Mouse (Mus musculus): ENCODE measurements around the gene Fgfr2. TPM values are rescaled to one million over a fixed set of nuclear protein-coding genes. Genes with fewer than 3 reads are reported as not detected.
"Not testable (repeated sequence)": the region's sequence is repeated elsewhere in the genome, so short reads cannot be mapped to it uniquely, and the experiment has no call there.

Fgfr2 gene
- total RNA-seq, 2 experiments from 2014 or later = 43.7 to 44.3 TPM

DNA sequence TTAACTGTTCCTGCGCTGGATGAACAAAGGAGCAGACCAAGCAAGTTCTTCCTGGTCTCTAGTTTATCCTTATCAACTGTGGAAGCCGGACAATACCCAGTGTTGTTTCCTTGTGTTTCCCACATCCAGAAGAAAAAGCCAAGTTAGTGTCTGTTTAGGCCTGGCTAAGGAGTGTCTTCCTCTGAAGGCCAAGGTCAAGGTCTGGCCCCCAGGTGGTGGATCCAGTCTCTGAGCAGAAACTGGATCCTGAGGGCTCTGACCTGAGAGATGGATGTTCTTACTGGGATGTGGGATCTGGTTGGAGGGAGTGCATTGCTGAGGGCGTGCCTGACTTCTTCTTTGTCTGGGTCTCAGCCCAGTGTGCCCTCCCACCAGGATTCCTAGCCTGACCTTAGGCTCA is 1657.4 kb downstream of the Fgfr2 start:
- no peak for DNase-seq (ENCODE audit: extremely low spot score in 1 of 2, low spot score in 1 of 2)

DNA sequence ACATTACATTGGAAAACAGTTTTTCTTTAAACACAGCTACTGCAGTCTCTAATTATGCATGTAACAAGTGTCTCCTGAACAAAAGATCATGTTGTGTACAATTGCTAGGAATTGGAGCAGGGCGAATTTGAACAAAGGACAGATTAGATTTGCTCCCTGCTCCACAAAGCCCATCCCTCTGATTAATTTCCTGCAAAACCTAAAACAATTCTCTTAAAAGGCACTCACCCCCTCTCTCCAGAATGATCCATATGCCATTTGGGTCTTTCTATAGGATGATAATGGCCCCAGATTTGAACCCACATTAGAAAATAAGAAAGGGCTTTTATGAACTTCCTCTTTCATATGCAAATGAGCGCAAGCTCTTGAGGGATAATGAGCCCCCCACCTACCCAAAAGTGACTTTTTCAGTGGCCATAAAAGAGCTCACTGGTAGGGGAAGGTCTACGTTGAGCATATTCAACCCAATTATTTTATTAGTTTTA is 1658.0 kb downstream of the Fgfr2 start:
- no peak for DNase-seq (ENCODE audit: extremely low spot score in 1 of 2, low spot score in 1 of 2)

DNA sequence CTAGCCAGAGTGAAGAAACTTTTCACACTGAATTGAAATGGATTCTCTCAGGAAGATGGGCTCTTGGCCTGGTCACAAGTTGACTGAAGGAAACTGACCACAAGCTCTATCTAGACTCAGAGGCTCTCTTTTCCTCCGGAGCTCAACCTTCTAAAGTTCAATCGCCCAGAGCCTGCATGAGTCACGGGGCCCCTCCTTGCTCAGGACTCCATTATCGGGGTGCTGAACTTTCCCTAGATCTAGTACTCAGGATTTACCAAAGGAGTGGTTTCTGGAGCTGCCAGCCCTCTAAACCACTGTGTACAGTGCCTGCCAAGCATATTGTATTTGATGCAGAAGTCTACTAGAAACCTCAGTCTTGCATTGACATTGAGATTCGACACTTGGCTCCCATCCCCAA is 1666.4 kb downstream of the Fgfr2 start:
- no peak for DNase-seq (ENCODE audit: extremely low spot score in 1 of 2, low spot score in 1 of 2)

DNA sequence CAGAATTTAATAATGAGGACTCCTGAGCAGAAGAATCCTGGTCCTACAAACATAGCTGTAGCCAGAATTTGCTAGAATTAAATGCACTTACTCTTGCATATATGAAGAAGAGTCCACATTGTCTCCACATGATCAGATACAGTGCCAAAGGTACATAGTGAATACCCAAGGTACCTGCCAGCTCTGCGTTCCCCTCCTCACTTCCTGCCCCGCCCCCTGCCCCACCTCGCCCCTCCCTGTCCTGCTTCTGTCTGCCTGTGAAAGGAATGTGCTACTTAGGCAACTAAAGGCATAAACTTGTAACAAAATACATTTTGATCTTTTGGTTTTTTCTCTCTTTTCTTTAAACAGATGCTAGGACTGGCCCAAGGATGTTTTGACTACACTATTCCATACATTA is 1686.1 kb downstream of the Fgfr2 start:
- no peak for DNase-seq (ENCODE audit: extremely low spot score in 1 of 2, low spot score in 1 of 2)

DNA sequence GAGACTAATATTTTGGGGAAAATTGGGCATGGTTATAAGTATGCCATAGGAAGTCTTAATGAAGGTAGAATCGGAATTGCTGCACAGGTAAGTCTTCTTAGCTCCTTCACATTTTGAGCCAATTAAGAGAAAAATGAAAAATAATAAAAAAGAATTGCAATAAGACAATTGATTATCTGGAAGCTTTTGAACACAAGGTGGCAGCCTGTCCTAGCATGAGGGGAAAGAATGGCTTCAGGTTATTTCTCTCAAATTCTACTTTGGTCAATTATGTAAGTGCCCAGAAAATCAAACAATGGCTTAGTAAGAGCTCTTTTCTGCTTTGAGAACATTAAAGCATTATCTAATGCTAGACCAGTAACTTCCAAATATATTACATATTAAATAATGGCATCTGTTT is 1688.9 kb downstream of the Fgfr2 start:
- DNase-seq (ENCODE audit: extremely low spot score in 1 of 2, low spot score in 1 of 2) = no peak

DNA sequence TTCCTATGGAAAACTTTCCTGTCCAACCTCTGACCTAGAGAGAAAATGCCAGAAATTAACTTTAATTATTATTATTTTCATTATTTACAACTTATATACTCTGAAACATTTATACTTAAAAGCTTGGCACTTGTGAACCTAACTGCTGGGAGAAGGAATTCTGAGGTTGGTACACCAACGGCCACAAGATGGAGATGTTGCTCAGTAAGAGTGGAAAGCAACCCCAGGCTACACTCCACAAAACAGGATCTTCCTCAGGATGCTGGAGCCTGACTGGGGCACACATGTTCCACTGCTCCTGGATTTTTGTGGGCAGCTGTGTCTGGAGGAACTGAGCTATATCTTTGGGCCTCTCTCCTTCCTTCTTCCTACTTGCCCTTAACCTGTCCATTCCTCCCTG is 1690.9 kb downstream of the Fgfr2 start:
- peak in 1 of 2 experiments; percentile 47 for DNase-seq (ENCODE audit: extremely low spot score in 1 of 2, low spot score in 1 of 2)

DNA sequence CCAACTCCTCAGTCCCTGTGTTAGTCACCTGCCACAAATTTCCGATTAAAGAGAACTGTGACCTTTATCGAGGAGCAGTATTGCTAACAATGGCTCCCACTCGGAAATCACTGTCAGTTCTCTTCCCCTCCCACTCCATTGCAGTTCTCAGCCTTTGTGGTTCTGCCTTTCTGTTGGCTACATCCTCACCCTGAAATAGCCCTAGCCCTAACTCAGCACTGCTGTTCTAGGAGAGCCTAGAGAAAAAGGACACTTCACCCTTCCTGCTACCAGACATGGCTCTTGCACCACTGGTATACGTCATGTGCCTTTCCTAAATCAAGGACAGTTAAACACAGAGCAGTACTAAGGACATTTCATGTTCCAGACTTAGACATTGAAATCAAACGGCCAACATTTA is 1695.8 kb downstream of the Fgfr2 start:
- no peak for DNase-seq (ENCODE audit: extremely low spot score in 1 of 2, low spot score in 1 of 2)

DNA sequence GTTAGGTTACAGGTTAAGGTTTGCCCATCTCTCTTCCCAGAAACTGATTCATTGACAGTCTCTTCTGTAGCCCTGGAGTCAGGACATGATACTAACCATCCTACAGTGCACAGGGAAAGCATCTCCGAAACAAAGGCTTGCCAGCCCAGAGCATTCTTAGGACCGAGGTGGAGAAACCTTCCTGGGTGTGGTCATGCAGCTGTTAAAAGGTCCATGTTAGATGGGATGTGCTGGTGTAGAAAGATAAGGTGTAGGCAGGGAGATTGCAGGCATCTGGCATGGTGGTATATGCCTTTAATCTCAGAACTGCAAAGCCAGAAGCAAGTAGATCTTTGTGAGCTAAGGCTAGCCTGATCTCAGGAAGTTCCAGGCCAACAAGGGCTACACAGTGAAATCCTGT is 1698.2 kb downstream of the Fgfr2 start:
- no peak for DNase-seq (ENCODE audit: extremely low spot score in 1 of 2, low spot score in 1 of 2)

DNA sequence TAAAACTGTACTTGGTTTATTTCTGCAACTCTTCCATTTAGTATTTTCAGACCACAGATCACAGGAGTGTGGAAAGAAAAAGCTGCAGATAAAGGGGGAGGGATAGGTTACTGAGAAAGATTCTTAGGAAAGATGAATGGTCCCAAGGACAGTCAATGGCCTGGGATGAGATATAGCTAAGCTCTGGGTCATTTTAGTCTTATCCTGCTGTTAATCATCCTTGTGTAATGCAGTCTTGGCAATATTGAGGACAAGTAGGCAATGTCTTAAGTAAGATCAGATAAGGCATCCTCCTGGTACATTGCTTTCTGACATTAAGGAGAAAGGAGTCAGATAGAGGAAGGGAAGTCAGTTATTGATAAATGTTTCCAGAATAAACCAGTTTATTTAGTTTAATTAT is 1705.5 kb downstream of the Fgfr2 start:
- DNase-seq (ENCODE audit: extremely low spot score in 1 of 2, low spot score in 1 of 2) = no peak

DNA sequence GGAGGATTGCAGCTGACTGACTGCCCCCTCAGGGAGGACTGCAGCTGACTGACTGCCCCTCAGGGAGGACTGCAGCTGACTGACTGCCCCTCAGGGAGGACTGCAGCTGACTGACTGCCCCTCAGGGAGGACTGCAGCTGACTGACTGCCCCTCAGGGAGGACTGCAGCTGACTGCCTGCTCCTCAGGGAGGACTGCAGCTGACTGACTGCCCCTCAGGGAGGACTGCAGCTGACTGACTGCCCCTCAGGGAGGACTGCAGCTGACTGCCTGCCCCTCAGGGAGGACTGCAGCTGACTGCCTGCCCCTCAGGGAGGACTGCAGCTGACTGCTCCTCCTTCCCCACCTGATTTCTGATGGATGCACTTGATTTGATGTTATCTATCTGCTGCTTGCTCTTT is 1706.4 kb downstream of the Fgfr2 start:
- not testable (repeated sequence) for DNase-seq (ENCODE audit: extremely low spot score in 1 of 2, low spot score in 1 of 2)

DNA sequence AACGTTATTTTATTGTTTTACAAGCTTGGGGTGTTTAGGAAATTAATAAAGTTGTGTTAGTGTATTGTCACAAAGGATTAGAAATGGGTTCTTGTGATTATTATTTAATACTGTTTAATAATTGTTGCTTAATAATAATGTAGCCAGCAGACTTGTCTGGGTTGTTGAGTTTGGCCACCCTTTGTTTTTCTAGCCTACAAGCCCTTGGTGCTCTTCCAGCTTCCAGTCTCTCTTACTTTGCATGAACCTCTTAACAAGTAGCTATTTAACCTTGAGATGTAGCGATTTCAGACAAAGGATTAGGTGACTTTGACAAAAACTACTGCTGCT is 1711.2 kb downstream of the Fgfr2 start:
- no peak for DNase-seq (ENCODE audit: extremely low spot score in 1 of 2, low spot score in 1 of 2)

DNA sequence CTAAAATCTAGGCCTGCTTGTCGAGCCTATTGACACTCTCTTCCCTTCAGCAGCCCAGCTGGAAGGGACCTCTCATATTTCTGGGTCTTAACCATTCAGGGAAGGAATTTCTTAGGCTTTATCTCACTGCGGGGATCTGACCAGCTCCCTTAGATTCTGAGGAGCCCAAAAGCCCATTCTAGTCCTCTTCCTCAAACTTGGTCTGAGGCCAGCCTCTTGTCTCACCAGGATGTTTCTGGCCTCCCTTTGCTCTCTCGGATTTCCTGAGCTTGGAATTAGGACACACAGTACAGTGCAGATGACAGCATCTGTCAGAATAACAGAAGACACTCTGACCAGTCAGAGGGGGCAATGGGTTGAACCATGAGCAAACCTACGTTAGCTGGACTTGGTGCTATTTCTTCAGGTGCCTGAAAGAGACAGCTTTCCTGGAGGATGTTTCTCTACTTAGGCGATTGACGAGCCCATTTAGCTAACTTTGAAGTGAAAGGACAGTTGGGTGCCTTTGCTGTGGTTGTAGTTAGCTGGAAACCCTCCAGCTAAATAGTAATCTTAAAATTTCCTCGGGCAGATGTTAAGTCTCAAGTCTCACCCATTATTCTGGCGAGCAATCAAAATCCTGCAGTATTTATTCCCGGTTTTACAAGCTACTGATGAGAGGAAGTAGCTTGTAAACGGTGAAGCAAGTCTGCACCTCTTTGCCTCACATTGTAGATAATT is 1711.8 kb downstream of the Fgfr2 start:
- no peak for DNase-seq (ENCODE audit: extremely low spot score in 1 of 2, low spot score in 1 of 2)

DNA sequence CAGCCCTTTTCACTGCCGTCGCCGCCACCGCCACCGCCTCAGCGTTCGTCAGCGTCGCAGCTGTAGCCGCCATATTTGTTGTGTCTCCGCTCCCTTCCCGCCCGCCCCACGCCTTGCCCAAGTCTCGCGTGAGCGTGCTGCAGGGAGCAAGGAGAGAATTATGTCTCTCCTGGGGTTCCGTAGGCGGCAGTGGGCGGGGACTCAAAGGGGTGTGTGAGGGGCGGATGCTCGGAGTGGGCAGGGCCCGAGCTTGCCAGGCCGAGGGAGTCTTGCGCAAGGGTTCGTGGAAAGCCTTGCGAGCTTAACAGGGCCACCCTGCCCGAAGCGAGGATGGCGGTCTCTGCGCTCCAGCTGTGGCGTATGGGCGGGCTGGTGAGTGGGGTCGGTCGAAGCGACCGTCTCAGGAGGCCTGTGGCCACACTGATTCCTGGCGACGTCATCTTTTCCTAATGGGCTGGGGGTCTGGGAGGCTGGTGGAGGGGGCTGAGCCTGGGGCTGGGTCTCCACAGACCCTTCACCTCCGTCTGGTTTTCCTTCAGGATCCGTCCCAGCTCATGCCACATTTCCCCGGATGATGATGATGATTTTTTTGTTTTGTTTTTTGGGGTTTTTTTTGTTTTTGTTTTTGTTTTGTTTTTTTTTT is 1712.6 kb downstream of the Fgfr2 start, which contains the start of the genes Ikzf5 and Acadsb:
Ikzf5 (minus strand) TSS at position 106 of the 643 bp plus-strand sequence.
Acadsb (plus strand) TSS at position 186 of the 643 bp plus-strand sequence.
- peak; percentile 97 to 98 for DNase-seq (ENCODE audit: extremely low spot score in 1 of 2, low spot score in 1 of 2)

DNA sequence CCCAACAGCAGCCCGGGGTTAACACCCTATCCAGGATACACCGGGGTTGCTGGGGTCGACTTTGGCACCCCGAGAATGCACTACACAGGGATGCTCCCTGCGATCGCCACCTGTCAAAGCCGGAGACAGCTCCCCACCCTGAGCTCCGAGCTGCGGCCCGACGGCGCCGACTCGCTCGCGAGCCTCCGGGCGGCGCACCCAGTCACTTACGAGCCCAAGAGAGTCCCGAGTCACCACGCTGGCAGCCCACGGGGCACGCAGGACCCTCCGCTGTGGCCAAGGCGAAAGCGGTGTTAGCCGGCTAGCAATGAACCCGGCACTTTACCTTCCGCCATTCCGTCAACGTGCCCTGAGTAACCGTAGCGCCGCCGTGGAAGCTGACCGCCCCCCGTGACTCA is 1713.2 kb downstream of the Fgfr2 start:
- no peak for DNase-seq (ENCODE audit: extremely low spot score in 1 of 2, low spot score in 1 of 2)

DNA sequence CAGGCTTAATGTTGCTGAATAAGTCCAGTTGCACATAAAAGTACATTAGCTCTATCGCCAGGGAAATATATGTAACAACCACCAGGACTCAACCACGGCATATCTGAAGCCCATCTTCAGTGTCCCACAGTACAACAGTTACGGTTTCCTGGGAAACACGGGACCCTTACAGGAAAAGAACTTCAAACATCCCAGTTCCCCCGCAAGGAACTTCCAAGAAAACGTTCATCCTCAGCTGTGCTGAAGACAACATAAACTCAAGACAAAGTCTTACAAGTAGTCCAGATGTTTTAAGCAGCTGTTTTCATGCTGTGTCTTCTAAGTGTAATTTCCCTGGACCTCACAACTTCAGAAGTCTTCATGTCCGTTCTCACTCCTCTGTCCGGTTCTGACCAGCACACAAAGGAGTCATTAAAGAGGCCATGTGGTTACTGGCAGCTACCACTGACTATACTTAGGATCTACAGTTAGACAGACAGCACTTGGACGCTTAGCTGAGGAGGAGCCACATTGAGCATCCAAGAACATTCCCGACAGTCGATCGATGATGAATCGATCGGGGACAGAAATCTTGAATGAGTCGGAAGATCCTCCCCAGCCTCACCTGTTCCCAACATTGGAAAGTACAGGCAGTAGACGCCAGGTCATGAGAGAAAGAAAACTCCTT is 1713.7 kb downstream of the Fgfr2 start:
- DNase-seq (ENCODE audit: extremely low spot score in 1 of 2, low spot score in 1 of 2) = no peak

DNA sequence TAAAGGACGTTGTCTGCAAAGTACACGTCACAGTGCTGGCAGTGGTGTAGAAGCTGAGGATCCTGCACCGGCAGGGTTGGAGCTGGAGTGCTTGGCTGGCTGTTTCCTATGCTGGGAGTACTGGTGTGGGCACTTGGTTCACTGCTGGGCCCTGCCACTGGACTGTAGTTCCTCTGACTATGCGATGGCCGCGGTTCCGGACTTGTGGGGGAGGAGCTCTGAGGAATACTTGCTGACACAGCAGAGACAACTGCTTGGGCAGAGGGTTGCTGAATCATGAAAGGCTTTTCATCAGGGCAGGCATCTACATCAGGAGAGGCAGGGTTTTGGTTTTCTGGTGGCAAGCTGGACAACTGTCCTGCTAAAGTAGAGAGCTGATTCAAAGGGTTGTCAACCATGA is 1731.4 kb downstream of the Fgfr2 start:
- DNase-seq (ENCODE audit: extremely low spot score in 1 of 2, low spot score in 1 of 2) = not testable (repeated sequence)

DNA sequence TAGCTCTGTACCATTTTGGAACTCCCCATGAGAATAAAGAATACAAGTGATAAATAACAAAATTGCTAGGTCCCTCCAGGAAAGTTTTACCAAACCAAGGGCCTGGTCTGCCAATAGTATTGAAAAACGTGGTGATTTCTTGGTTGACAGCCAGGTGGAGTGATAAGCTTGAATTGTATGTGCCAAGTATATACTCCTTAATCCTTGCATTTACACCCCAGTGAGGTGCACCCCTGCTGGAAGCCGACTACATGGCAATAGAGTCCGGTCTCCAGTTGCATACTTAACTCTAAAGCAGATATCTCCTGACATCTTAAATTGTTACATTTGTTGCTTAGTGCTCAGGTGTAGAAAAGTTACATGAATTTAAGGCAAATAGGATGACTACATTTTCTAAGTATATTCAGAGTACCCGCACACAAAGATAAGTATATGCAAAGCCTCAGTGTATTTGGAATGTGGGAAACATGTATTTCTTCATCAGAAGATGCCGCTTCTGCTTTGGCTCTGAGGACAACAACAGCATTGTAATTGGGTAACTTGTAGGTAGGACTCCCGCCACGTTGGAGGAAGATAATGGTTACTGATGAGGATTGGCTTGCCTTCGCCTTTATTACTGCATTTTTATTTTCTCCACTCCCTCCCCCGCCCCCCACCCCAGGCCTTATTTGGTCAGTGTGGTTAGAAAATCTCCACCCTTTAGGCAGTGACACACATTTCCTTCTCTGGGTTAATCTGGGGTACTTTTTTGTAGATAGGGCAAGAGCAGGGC is 1751.1 kb downstream of the Fgfr2 start:
- no peak for DNase-seq (ENCODE audit: extremely low spot score in 1 of 2, low spot score in 1 of 2)

DNA sequence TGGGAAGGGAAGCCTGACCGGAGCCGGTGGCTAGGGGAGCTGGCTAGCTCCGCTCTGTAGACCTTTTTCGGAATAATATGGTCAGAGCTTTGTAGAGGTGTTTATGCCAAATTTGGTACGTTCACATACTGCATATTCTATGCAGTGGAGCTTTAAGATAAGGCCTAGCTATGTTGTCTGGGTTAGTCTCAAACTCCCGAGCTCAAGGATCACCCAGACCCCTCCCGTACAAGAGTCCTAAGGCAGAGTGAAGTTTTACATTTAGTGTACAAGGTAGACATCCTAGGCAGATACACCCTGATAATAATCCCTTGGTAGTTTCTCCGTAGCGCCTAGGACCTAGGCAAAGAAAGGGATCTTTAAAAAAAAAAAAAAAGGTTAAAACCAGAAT is 1751.7 kb downstream of the Fgfr2 start:
- DNase-seq (ENCODE audit: extremely low spot score in 1 of 2, low spot score in 1 of 2) = no peak

DNA sequence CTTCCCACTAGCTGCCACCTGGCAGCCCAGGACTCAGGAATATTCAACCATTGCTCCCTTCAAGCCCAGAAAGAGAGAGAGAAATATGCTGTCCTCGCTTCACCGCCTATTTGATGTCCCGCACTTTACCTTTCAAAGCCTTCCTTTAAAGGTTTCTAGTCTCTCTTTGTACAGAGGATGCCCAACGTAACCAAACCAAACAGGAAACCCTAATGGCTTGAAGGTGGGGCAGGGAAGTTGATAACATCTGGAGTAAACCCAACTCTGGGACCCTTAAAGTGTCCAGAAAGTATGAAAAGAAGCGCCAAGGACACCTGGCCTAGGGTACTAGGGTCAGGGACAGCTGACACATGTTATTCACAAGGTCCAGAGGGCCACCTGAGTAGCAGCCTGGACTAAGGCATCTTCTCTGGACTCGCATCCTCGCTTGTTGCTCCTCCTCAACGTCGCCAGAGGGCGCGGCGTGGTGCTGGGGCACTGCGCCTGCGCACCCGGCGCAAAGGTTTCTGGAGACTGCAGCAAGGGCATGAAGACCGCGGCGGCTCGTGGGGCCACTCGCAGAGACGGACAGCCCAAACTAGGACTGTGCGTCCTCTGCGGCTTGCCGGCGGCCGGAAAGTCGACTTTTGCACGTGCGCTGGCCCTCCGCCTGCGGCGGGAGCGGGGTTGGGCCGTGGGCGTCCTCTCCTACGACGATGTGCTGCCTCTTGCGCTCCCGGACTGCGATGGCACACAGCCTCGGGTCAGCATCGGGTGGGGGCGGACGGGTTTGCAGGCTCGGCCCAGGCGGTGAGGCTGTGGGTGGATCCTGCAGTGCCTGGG is 1752.3 kb downstream of the Fgfr2 start, which contains the start of gene Pstk:
Pstk (plus strand) TSS at position 494 of the 822 bp plus-strand sequence.
- DNase-seq (ENCODE audit: extremely low spot score in 1 of 2, low spot score in 1 of 2) = peak; percentile 81 to 86

DNA sequence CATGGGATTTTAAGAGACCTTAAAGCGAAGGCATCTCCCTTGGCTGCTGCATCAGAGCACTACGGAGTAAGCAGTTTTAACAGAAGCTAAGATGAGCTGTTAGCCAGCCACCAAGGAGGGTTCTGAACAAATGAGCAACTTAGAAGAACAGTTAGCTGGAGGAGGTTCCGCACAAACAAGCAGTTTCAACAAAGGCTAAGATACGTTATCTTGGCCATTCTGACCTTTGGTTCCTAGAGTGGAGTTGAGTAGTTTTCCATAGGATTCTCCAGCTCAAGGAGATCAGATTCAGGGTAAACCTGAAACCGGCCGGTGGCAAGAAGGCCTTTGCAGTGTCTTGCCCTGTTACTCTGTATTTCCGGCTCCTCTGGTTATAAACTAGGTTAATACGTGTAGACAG is 1759.0 kb downstream of the Fgfr2 start:
- DNase-seq (ENCODE audit: extremely low spot score in 1 of 2, low spot score in 1 of 2) = no peak
